Mouse (Mus musculus) brown adipose tissue, adult 24 weeks (tissue): ENCODE data around the gene Ptpdc1. TPM values are rescaled to one million over a fixed set of nuclear protein-coding genes. Genes with fewer than 3 reads are reported as not detected.

Source experiments
- H3K27ac ChIP-seq: fragments of 200-500 bp; replicated peaks from 2 replicates; pipeline ENCODE4 v1.5.1; 2012; ENCODE audit warnings: low read depth, mild to moderate bottlenecking, low read length
- H3K4me1 ChIP-seq: fragments of 200-500 bp; 2 replicates; pipeline ENCODE4 v1.6.1; 2012; ENCODE audit warnings: low read length, mixed read lengths; ENCODE audit not compliant: control insufficient read depth, insufficient read depth, insufficient read length
- H3K4me3 ChIP-seq: fragments of 200-500 bp; 2 replicates; pipeline ENCODE4 v1.5.1; 2012; ENCODE audit warnings: low read depth, mild to moderate bottlenecking, low read length, moderate library complexity; ENCODE audit not compliant: insufficient read depth
- polyA plus RNA-seq: library from polyadenylated mRNA; stranded (reverse); fragments of >200 nt; gene quantifications from 2 replicates; pipeline ENCODE4 v1.2.4, GENCODE M21; 2012; ENCODE audit not compliant: missing spikeins, insufficient read depth, insufficient read length

Ptpdc1 gene
- polyA plus RNA-seq, 1 experiment: 3.1 TPM

- Histone ChIP-seq H3K4me1 (no peaks in the 10 kb centered on the region), H3K4me3 (no peak overlapping the region), H3K27ac (no peak overlapping the region)
Measured at GRCm38 (mm10) chr13:48528123-48528871, 97.2 kb downstream of the Ptpdc1 start.

Other genes with a start within 250 kb of the Ptpdc1 start
- gene Zfp169, start 112.2 kb downstream of the Ptpdc1 start, polyA plus RNA-seq: 0.71 and 2.9 TPM in 2 replicates
- gene A830005F24Rik, start 112.1 kb downstream of the Ptpdc1 start, polyA plus RNA-seq: not detected in 2 replicates
- gene Barx1, start 37.3 kb upstream of the Ptpdc1 start, polyA plus RNA-seq: not detected in 2 replicates
- 15.4 and 15.7 TPM in 2 replicates for gene Phf2, start 245.5 kb upstream of the Ptpdc1 start, polyA plus RNA-seq